Mouse (Mus musculus) G1E (cell line): Measurements from ENCODE around the gene Sertad3. TPM values are rescaled to one million over a fixed set of nuclear protein-coding genes. Genes with fewer than 3 reads are reported as not detected.
A peak's percentile ranks its signal among the peaks of the same experiment; 100 is the strongest.

Experiments used
- ATAC-seq: 2 replicates; pipeline ENCODE4 v1.8.0; 2016; ENCODE audit warnings: mild to moderate bottlenecking; ENCODE audit not compliant: insufficient number of reproducible peaks, poor library complexity, low FRiP score, severe bottlenecking; ENCODE audit errors: extremely low read depth
- DNase-seq: peaks from one replicate; pipeline ENCODE4 v3.0.0; 2012; ENCODE audit warnings: low spot score
- H3K27me3 ChIP-seq: 2 replicates; pipeline ENCODE4 v1.6.1; 2012; ENCODE audit warnings: mild to moderate bottlenecking, low read length, inconsistent platforms; ENCODE audit not compliant: insufficient read depth
- H3K36me3 ChIP-seq: replicated peaks from 2 replicates; pipeline ENCODE3; 2012; ENCODE audit warnings: mild to moderate bottlenecking, inconsistent platforms
- H3K4me1 ChIP-seq: 2 replicates; pipeline ENCODE4 v1.6.1; 2012; ENCODE audit warnings: low read depth, low read length, inconsistent platforms, mixed read lengths; ENCODE audit not compliant: insufficient read depth
- H3K4me3 ChIP-seq: 2 replicates; pipeline ENCODE4 v1.5.1; 2012; ENCODE audit warnings: low read depth, mild to moderate bottlenecking, inconsistent platforms, low read length, moderate library complexity, mixed read lengths
- H3K9me3 ChIP-seq: replicated peaks from 2 replicates; pipeline ENCODE4 v1.6.1; 2012; ENCODE audit warnings: inconsistent platforms
- CTCF ChIP-seq: IDR thresholded peaks from 2 replicates; pipeline ENCODE4 v1.5.1; 2012; ENCODE audit warnings: low read depth, low read length, inconsistent platforms, mixed read lengths
- GATA1 ChIP-seq: IDR thresholded peaks from 2 replicates; pipeline ENCODE4 v1.6.1; 2012; ENCODE audit warnings: borderline replicate concordance, low read length, inconsistent platforms, mixed read lengths
- GATA2 ChIP-seq: IDR thresholded peaks from 2 replicates; pipeline ENCODE4 v1.6.1; 2012; ENCODE audit warnings: low read depth, low read length, inconsistent platforms, borderline replicate concordance
- POLR2AphosphoS5 ChIP-seq: IDR thresholded peaks from 2 replicates; pipeline ENCODE4 v1.6.1; 2012; ENCODE audit warnings: low read depth, low read length, inconsistent platforms; ENCODE audit not compliant: insufficient replicate concordance
- TAL1 ChIP-seq: conservative IDR thresholded peaks from 2 replicates; pipeline ENCODE4 v1.6.1; 2012; ENCODE audit warnings: low read depth, low read length, inconsistent platforms, mixed read lengths
- polyA plus RNA-seq: library from polyadenylated mRNA; stranded (reverse); fragments of >175 nt; gene quantifications from 2 replicates; pipeline ENCODE4 v1.2.3, GENCODE M21; 2012
- total RNA-seq, 2 experiments: library from RNA; stranded (forward) in 1 of 2; stranded (reverse) in 1 of 2; fragments of 200-1000 nt in 1 of 2; fragments of >200 nt in 1 of 2; fragmentation: Nextera tagmentation in 1 of 2; gene quantifications; 2 replicates each; pipeline ENCODE4 v1.2.3; 2014 to 2017

Sertad3 gene
- total and polyA plus RNA-seq, 3 experiments, result 9.0 to 24.0 (median 15.8) TPM

DNA sequence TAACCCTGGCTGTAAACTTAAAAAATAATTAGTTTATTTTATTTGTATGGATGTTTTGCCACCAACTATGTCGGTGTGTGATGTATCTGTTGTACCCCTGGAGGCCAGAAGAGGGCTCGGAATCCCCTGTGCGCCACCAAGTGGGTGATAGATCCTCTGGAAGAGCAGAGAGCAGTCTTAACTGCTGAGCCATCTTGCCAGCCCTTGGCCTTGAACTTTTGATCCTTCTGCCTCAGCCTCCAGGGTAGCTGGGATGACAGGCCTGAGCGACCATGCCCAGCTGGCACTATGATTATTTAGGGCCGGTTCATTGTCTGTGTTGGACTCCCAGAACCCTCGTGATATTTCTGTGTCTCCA is 35.1 kb downstream of the Sertad3 start:
- DNase-seq, result peak; percentile 30

GRCm38 (mm10) chr7:27510809-27511208 is 37.2 kb downstream of the Sertad3 start:
- no peaks in the 10 kb centered on the region for H3K27me3 ChIP-seq
- peaks cover 31% of the 10 kb centered on the region for H3K4me1 ChIP-seq
- no peak for DNase-seq
- H3K4me3 ChIP-seq, result no peak overlapping the region
- ATAC-seq, result no peak
- no peaks in the 10 kb centered on the region for H3K9me3 ChIP-seq
- H3K36me3 ChIP-seq, result peaks cover 6% of the 10 kb centered on the region
- no peak for TF ChIP-seq GATA2
- TF ChIP-seq POLR2AphosphoS5, result no peak
- no peak for TF ChIP-seq TAL1

More for the DNA sequence above, 35.1 kb downstream of the Sertad3 start:
- peak overlapping the region; percentile 45; the same call in 1 of the 2 replicates for H3K4me3 ChIP-seq
- H3K27me3 ChIP-seq, result no peaks in the 10 kb centered on the region
- TF ChIP-seq GATA1 (no peak), TAL1 (no peak), CTCF (peak; percentile 52), POLR2AphosphoS5 (no peak)
- peak; percentile 51 for ATAC-seq
- H3K4me1 ChIP-seq, result peaks cover 31% of the 10 kb centered on the region
- H3K9me3 ChIP-seq, result no peaks in the 10 kb centered on the region
- H3K36me3 ChIP-seq, result peaks cover 5% of the 10 kb centered on the region

GRCm38 (mm10) chr7:27514961-27515360 is 41.4 kb downstream of the Sertad3 start:
- Histone ChIP-seq H3K27me3 (no peaks in the 10 kb centered on the region; the same call in 1 of the 2 replicates), H3K9me3 (peaks cover 5% of the 10 kb centered on the region), H3K4me1 (no peaks in the 10 kb centered on the region), H3K4me3 (no peak overlapping the region), H3K36me3 (peaks cover 25% of the 10 kb centered on the region)
- no peak for ATAC-seq
- no peak for TF ChIP-seq GATA2
- TF ChIP-seq GATA1, result no peak
- no peak for TF ChIP-seq TAL1
- no peak for TF ChIP-seq CTCF
- TF ChIP-seq POLR2AphosphoS5, result no peak
- no peak for DNase-seq

GRCm38 (mm10) chr7:27518314-27518713 is 44.7 kb downstream of the Sertad3 start:
- peaks cover 6% of the 10 kb centered on the region for H3K9me3 ChIP-seq
- no peaks in the 10 kb centered on the region; the same call in 1 of the 2 replicates for H3K4me1 ChIP-seq
- DNase-seq (no peak), ATAC-seq (no peak)
- TF ChIP-seq GATA1, result no peak
- TF ChIP-seq CTCF, result no peak
- no peak for TF ChIP-seq TAL1
- no peak for TF ChIP-seq POLR2AphosphoS5
- TF ChIP-seq GATA2, result no peak
- H3K27me3 ChIP-seq, result peaks cover 8% of the 10 kb centered on the region; the same call in 1 of the 2 replicates
- peaks cover 25% of the 10 kb centered on the region for H3K36me3 ChIP-seq
- no peak overlapping the region for H3K4me3 ChIP-seq

DNA sequence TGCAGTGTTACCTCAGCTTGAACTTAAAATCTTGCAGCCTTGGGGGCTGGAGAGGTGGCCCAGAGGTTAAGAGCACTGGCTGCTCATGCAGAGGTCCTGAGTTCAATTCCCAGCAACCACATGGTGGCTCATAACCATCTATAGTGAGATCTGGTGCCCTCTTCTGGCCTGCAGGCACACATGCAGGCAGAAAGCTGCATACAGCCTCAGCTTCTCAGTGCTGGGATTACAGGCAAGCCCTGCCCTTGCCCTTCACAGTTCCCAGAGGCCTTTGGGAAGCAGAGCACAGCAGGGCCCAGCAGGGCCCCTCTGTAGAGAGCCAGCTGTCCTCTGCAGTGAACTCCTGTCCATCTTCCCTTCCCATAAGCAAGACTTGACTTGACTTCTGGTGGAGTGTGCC is 46.5 kb downstream of the Sertad3 start:
- H3K4me1 ChIP-seq, result no peaks in the 10 kb centered on the region; the same call in 1 of the 2 replicates
- peaks cover 6% of the 10 kb centered on the region for H3K9me3 ChIP-seq
- peaks cover 23% of the 10 kb centered on the region for H3K36me3 ChIP-seq
- H3K27me3 ChIP-seq, result peaks cover 15% of the 10 kb centered on the region
- no peak for TF ChIP-seq GATA2
- TF ChIP-seq TAL1, result no peak
- no peak overlapping the region for H3K4me3 ChIP-seq
- no peak for ATAC-seq
- no peak for DNase-seq

- ATAC-seq (no peak), DNase-seq (no peak)
- peaks cover 19% of the 10 kb centered on the region for H3K36me3 ChIP-seq
- H3K4me3 ChIP-seq, result no peak overlapping the region
- TF ChIP-seq POLR2AphosphoS5 (no peak), GATA1 (no peak), CTCF (no peak), GATA2 (no peak), TAL1 (no peak)
- H3K27me3 ChIP-seq, result peaks cover 15% of the 10 kb centered on the region
- H3K4me1 ChIP-seq, result peaks cover under 1% of the 10 kb centered on the region; the same call in 1 of the 2 replicates
- H3K9me3 ChIP-seq, result peaks cover 6% of the 10 kb centered on the region
Measured at GRCm38 (mm10) chr7:27520599-27520998, 47.0 kb downstream of the Sertad3 start.

DNA sequence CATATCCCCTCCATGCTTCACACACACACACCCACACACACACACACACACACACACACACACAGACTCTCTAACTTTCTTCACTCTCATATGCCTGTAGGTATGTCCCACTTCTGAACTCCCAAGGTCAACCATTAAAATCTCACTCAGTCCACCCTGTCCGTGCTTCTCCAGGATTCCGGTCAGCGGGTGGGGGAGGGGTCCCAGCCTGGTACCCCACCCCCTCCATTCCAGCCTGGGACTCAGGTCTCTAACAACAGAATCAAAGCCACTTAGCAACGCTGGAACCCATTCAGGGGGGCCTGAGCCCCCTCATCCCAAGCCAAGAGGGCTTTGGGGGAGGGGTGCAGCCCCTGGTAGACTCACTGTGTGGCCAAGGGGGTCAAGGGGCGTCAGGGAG is 49.4 kb downstream of the Sertad3 start, which contains the start of gene Hipk4:
Gene Hipk4 (plus strand): TSS at position 301 of the 400 bp plus-strand sequence.
- peaks cover 15% of the 10 kb centered on the region for H3K27me3 ChIP-seq
- peaks cover 9% of the 10 kb centered on the region for H3K4me1 ChIP-seq
- no peak for DNase-seq
- no peak for TF ChIP-seq GATA2
- TF ChIP-seq TAL1, result no peak
- no peak for TF ChIP-seq POLR2AphosphoS5
- TF ChIP-seq CTCF, result no peak
- TF ChIP-seq GATA1, result no peak
- no peak within 1 kb of the TSS for H3K4me3 ChIP-seq
- H3K36me3 ChIP-seq, result peaks cover 6% of the 10 kb centered on the region
- no peak for ATAC-seq
- peaks cover 6% of the 10 kb centered on the region for H3K9me3 ChIP-seq
